10 mouse cellular contexts compared by ENCODE assay signal in genomic region chr3:105991653-105992283, GRCm38 (mm10). TPM values are rescaled to one million over a fixed set of nuclear protein-coding genes. Genes with fewer than 3 reads are reported as not detected.
DNase-seq lines count a peak whose midpoint lies in the region; ATAC-seq lines count a peak whose summit lies in the region.
"Had no signal": no experiment of that assay in that cellular context is flagged by ENCODE, and none has a peak within 500 bp of the region (broad histone marks: within the 10 kb centered on the region; RNA-seq: fewer than 3 reads in every experiment).

No protein-coding gene starts in this region.

- no peak overlapping the region for H3K4me2 ChIP-seq in hindbrain, embryonic 11.5 days (replicated peaks; ENCODE audit: low read depth, low read length)
- no peak overlapping the region for H3K4me2 ChIP-seq in hindbrain, embryonic 13.5 days
- H3K4me2 ChIP-seq in embryonic facial prominence, embryonic 14.5 days (ENCODE audit: low read depth, low read length), result no peak overlapping the region
- H3K4me2 ChIP-seq: embryonic facial prominence, embryonic 12.5 days; liver, embryonic 13.5 days had no signal

- no peak overlapping the region for H3K27ac ChIP-seq in hindbrain, embryonic 11.5 days (ENCODE audit: low read depth, low read length)
- no peak overlapping the region for H3K27ac ChIP-seq in hindbrain, embryonic 13.5 days
- no peak overlapping the region for H3K27ac ChIP-seq in embryonic facial prominence, embryonic 14.5 days (replicated peaks; ENCODE audit: low read depth, low read length)
- H3K27ac ChIP-seq: embryonic facial prominence, embryonic 12.5 days; liver, embryonic 13.5 days had no signal

- H3K9ac ChIP-seq in hindbrain, embryonic 11.5 days (ENCODE audit: low read depth, low read length), result no peak overlapping the region
- H3K9ac ChIP-seq in hindbrain, embryonic 13.5 days, result no peak overlapping the region
- no peak overlapping the region; the same call in 1 of the 2 replicates for H3K9ac ChIP-seq in embryonic facial prominence, embryonic 14.5 days (ENCODE audit: low read depth, low read length)
- H3K9ac ChIP-seq: embryonic facial prominence, embryonic 12.5 days; liver, embryonic 13.5 days had no signal

- ATAC-seq in hindbrain, embryonic 11.5 days (ENCODE audit: low FRiP score), result 0 out of 2 replicates have a peak, but pooled peaks have one; percentile 25
- ATAC-seq in hindbrain, embryonic 13.5 days (ENCODE audit: low FRiP score), result no peak
- ATAC-seq in embryonic facial prominence, embryonic 14.5 days (ENCODE audit: low read depth), result no peak

- no peaks in the 10 kb centered on the region for H3K36me3 ChIP-seq in hindbrain, embryonic 11.5 days (ENCODE audit: control insufficient read depth, insufficient read depth, low read length)
- no peaks in the 10 kb centered on the region for H3K36me3 ChIP-seq in hindbrain, embryonic 13.5 days
- no peaks in the 10 kb centered on the region for H3K36me3 ChIP-seq in embryonic facial prominence, embryonic 14.5 days (ENCODE audit: control insufficient read depth, insufficient read depth, low read length)
- H3K36me3 ChIP-seq: embryonic facial prominence, embryonic 12.5 days; liver, embryonic 13.5 days had no signal

- WGBS in hindbrain, embryonic 11.5 days, result 35% methylated on average over 4 of the region's 4 CpGs
- 35% methylated on average over 4 of the region's 4 CpGs for WGBS in hindbrain, embryonic 13.5 days
- WGBS in embryonic facial prominence, embryonic 14.5 days, result 25% methylated on average over 4 of the region's 4 CpGs
- 24% methylated on average over 4 of the region's 4 CpGs for WGBS in large intestine, adult 2 months

- no peaks in the 10 kb centered on the region for H3K9me3 ChIP-seq in hindbrain, embryonic 11.5 days (ENCODE audit: control insufficient read depth, low read length)
- no peaks in the 10 kb centered on the region for H3K9me3 ChIP-seq in hindbrain, embryonic 13.5 days
- no peaks in the 10 kb centered on the region for H3K9me3 ChIP-seq in embryonic facial prominence, embryonic 14.5 days (ENCODE audit: control insufficient read depth, low read length)
- H3K9me3 ChIP-seq: embryonic facial prominence, embryonic 12.5 days; liver, embryonic 13.5 days had no signal

- H3K4me1 ChIP-seq in hindbrain, embryonic 11.5 days (replicated peaks; ENCODE audit: control insufficient read depth, insufficient read depth, low read length), result no peaks in the 10 kb centered on the region
- no peaks in the 10 kb centered on the region for H3K4me1 ChIP-seq in hindbrain, embryonic 13.5 days (replicated peaks)
- no peaks in the 10 kb centered on the region for H3K4me1 ChIP-seq in embryonic facial prominence, embryonic 14.5 days (ENCODE audit: control insufficient read depth, insufficient read depth, low read length)
- H3K4me1 ChIP-seq: embryonic facial prominence, embryonic 12.5 days; liver, embryonic 13.5 days had no signal

- no peak overlapping the region for H3K4me3 ChIP-seq in hindbrain, embryonic 11.5 days (ENCODE audit: low read depth, low read length)
- H3K4me3 ChIP-seq in hindbrain, embryonic 13.5 days, result no peak overlapping the region
- no peak overlapping the region for H3K4me3 ChIP-seq in embryonic facial prominence, embryonic 14.5 days (ENCODE audit: low read depth, low read length)
- H3K4me3 ChIP-seq: embryonic facial prominence, embryonic 12.5 days; liver, embryonic 13.5 days had no signal

- no peaks in the 10 kb centered on the region for H3K27me3 ChIP-seq in hindbrain, embryonic 11.5 days (ENCODE audit: control insufficient read depth, insufficient read depth, low read length)
- H3K27me3 ChIP-seq in hindbrain, embryonic 13.5 days, result no peaks in the 10 kb centered on the region
- no peaks in the 10 kb centered on the region for H3K27me3 ChIP-seq in embryonic facial prominence, embryonic 14.5 days (replicated peaks; ENCODE audit: control insufficient read depth, insufficient read depth, low read length)
- H3K27me3 ChIP-seq: embryonic facial prominence, embryonic 12.5 days; liver, embryonic 13.5 days had no signal

- DNase-seq in hindbrain, embryonic 11.5 days (ENCODE audit: low spot score), result peak; percentile 76
- DNase-seq in CD8-positive naive resting alpha-beta T cell, adult 2 months (ENCODE audit: low read depth in 2 of 2, low spot score in 2 of 2), result peak; percentile 44 to 72
- peak; percentile 25 to 47 for DNase-seq in adrenal gland, postnatal 36 days
- peak; percentile 62 for DNase-seq in embryonic facial prominence, embryonic 14.5 days (ENCODE audit: low spot score)
- DNase-seq in large intestine, adult 2 months (ENCODE audit: low read depth, low spot score), result peak; percentile 8
- peak; percentile 83 for DNase-seq in lung, postnatal 36 days
- peak; percentile 37 to 78 for DNase-seq in spleen, postnatal 4 days (ENCODE audit: low spot score in 2 of 2)
- DNase-seq: liver, embryonic 13.5 days had no signal

RNA-seq across cellular contexts. Expression of gene Ovgp1, which starts 18.3 kb away (rescaled TPM):
- 2.3 and 3.1 TPM in 2 replicates for polyA plus RNA-seq in hindbrain, embryonic 11.5 days (2014; fragmentation: Nextera tagmentation; extraction: Ambion mirVana)
- 4.6 and 4.7 TPM in 2 replicates for polyA plus RNA-seq in hindbrain, embryonic 13.5 days (2015; fragmentation: Nextera tagmentation; extraction: Ambion mirVana)
- total RNA-seq in adrenal gland, postnatal 36 days (2021), result under 1 TPM; 0.26 to 0.69 TPM
- polyA plus RNA-seq in embryonic facial prominence, embryonic 14.5 days (2014; fragmentation: Nextera tagmentation; extraction: Ambion mirVana), result 0.75 and 1.2 TPM in 2 replicates
- 0.38 and 0.60 TPM in 2 replicates for polyA plus RNA-seq in large intestine, adult 2 months (2012; rRNA removed)

RNA-seq across cellular contexts. Expression of gene Pifo, which starts 22.7 kb away (rescaled TPM):
- 3.5 and 7.1 TPM in 2 replicates for polyA plus RNA-seq in hindbrain, embryonic 11.5 days (2014; fragmentation: Nextera tagmentation; extraction: Ambion mirVana)
- polyA plus RNA-seq in hindbrain, embryonic 13.5 days (2015; fragmentation: Nextera tagmentation; extraction: Ambion mirVana), result 5.3 and 10.0 TPM in 2 replicates
- not detected for total RNA-seq in adrenal gland, postnatal 36 days (2021)
- polyA plus RNA-seq in embryonic facial prominence, embryonic 14.5 days (2014; fragmentation: Nextera tagmentation; extraction: Ambion mirVana), result 5.2 and 13.1 TPM in 2 replicates
- not detected in 2 replicates for polyA plus RNA-seq in large intestine, adult 2 months (2012; rRNA removed)
- polyA plus RNA-seq: embryonic facial prominence, embryonic 12.5 days; liver, embryonic 13.5 days had no signal

RNA-seq across cellular contexts. Expression of gene Atp5f1, which starts 31.9 kb away (rescaled TPM):
- 556 and 566 TPM in 2 replicates for polyA plus RNA-seq in hindbrain, embryonic 11.5 days (2014; fragmentation: Nextera tagmentation; extraction: Ambion mirVana)
- 538 and 544 TPM in 2 replicates for polyA plus RNA-seq in hindbrain, embryonic 13.5 days (2015; fragmentation: Nextera tagmentation; extraction: Ambion mirVana)
- 100 to 1,000 TPM; 351 to 362 TPM for total RNA-seq in adrenal gland, postnatal 36 days (2021)
- 468 and 483 TPM in 2 replicates for polyA plus RNA-seq in embryonic facial prominence, embryonic 14.5 days (2014; fragmentation: Nextera tagmentation; extraction: Ambion mirVana)
- 176 and 185 TPM in 2 replicates for polyA plus RNA-seq in large intestine, adult 2 months (2012; rRNA removed)

RNA-seq across cellular contexts. Expression of gene Wdr77, which starts 32.6 kb away (rescaled TPM):
- polyA plus RNA-seq in hindbrain, embryonic 11.5 days (2014; fragmentation: Nextera tagmentation; extraction: Ambion mirVana), result 108 and 125 TPM in 2 replicates
- 91.6 and 99.4 TPM in 2 replicates for polyA plus RNA-seq in hindbrain, embryonic 13.5 days (2015; fragmentation: Nextera tagmentation; extraction: Ambion mirVana)
- total RNA-seq in adrenal gland, postnatal 36 days (2021), result 10 to 100 TPM; 65.5 to 68.3 TPM
- 100 and 117 TPM in 2 replicates for polyA plus RNA-seq in embryonic facial prominence, embryonic 14.5 days (2014; fragmentation: Nextera tagmentation; extraction: Ambion mirVana)
- 38.8 and 42.7 TPM in 2 replicates for polyA plus RNA-seq in large intestine, adult 2 months (2012; rRNA removed)

RNA-seq across cellular contexts. Expression of gene Chil5, which starts 40.8 kb away (rescaled TPM):
- not detected in 2 replicates for polyA plus RNA-seq in hindbrain, embryonic 11.5 days (2014; fragmentation: Nextera tagmentation; extraction: Ambion mirVana)
- polyA plus RNA-seq in hindbrain, embryonic 13.5 days (2015; fragmentation: Nextera tagmentation; extraction: Ambion mirVana), result not detected in 2 replicates
- not detected for total RNA-seq in adrenal gland, postnatal 36 days (2021)
- polyA plus RNA-seq in embryonic facial prominence, embryonic 14.5 days (2014; fragmentation: Nextera tagmentation; extraction: Ambion mirVana), result not detected in 2 replicates
- 0.07 TPM in 1 of 2 replicates, not detected in the other for polyA plus RNA-seq in large intestine, adult 2 months (2012; rRNA removed)
- polyA plus RNA-seq: embryonic facial prominence, embryonic 12.5 days; liver, embryonic 13.5 days had no signal

Comparison
In these comparisons a context has a peak if more than half of its experiments do, and no peak if none do; other contexts are left out.
1. DNase-seq: peak in every context shown above with its lines; median percentile 83 in lung, postnatal 36 days; 76 in hindbrain, embryonic 11.5 days; 62 in embryonic facial prominence, embryonic 14.5 days; 58 in CD8-positive naive resting alpha-beta T cell, adult 2 months; 58 in spleen, postnatal 4 days; 36 in adrenal gland, postnatal 36 days; 8 in large intestine, adult 2 months.